Mouse (Mus musculus) embryonic facial prominence, embryonic 14.5 days (tissue): ENCODE results near the gene Tbl1xr1. TPM values are rescaled to one million over a fixed set of nuclear protein-coding genes. Genes with fewer than 3 reads are reported as not detected.

Experiments
- ATAC-seq: fragments of 200-750 bp; cut with Nextera tagmentation; 2 replicates; pipeline ENCODE4 v1.8.0; 2017; ENCODE audit warnings: low read depth, moderate number of reproducible peaks, moderate TSS enrichment
- DNase-seq: peaks from one replicate; pipeline ENCODE4 v3.0.0-alpha.2; 2015; ENCODE audit warnings: low spot score
- H3K27ac ChIP-seq: fragments of 300-500 bp; sonication (generic); replicated peaks from 2 replicates; pipeline ENCODE4 v1.5.1; 2014; ENCODE audit warnings: low read depth, mild to moderate bottlenecking, low read length, moderate library complexity
- H3K27me3 ChIP-seq: fragments of 300-500 bp; sonication (generic); replicated peaks from 2 replicates; pipeline ENCODE4 v1.6.1; 2014; ENCODE audit warnings: low read length; ENCODE audit not compliant: control insufficient read depth, insufficient read depth
- H3K36me3 ChIP-seq: fragments of 300-500 bp; sonication (generic); 2 replicates; pipeline ENCODE4 v1.6.1; 2014; ENCODE audit warnings: low read length, mixed read lengths; ENCODE audit not compliant: control insufficient read depth, insufficient read depth
- H3K4me1 ChIP-seq: fragments of 300-500 bp; sonication (generic); 2 replicates; pipeline ENCODE4 v1.6.1; 2014; ENCODE audit warnings: antibody characterized with exemption, low read length; ENCODE audit not compliant: control insufficient read depth, insufficient read depth
- H3K4me2 ChIP-seq: fragments of 300-500 bp; sonication (generic); 2 replicates; pipeline ENCODE4 v1.6.1; 2014; ENCODE audit warnings: low read depth, mild to moderate bottlenecking, low read length, moderate library complexity, mixed read lengths
- H3K4me3 ChIP-seq: fragments of 300-500 bp; sonication (generic); 2 replicates; pipeline ENCODE4 v1.5.1; 2014; ENCODE audit warnings: low read depth, mild to moderate bottlenecking, low read length
- H3K9ac ChIP-seq: fragments of 300-500 bp; sonication (generic); 2 replicates; pipeline ENCODE4 v1.6.1; 2014; ENCODE audit warnings: low read depth, mild to moderate bottlenecking, low read length, moderate library complexity, mixed read lengths
- H3K9me3 ChIP-seq: fragments of 300-500 bp; sonication (generic); 2 replicates; pipeline ENCODE4 v1.6.1; 2016; ENCODE audit warnings: low read length; ENCODE audit not compliant: control insufficient read depth
- WGBS: fragments of 180-500 bp; shearing (Covaris S2); extraction: QIAGEN DNeasy Blood & Tissue Kit; methylation state at CpG from one replicate; pipeline ENCODE4 v1.1.7; 2014; 5-methylcytosine and 5-hydroxymethylcytosine counted together
- polyA plus RNA-seq: library from polyadenylated mRNA; unstranded; fragments of >200 nt; fragmentation: Nextera tagmentation; extraction: Ambion mirVana; gene quantifications from 2 replicates; pipeline ENCODE4 v1.2.1, GENCODE M21; 2014

The Tbl1xr1 gene
- polyA plus RNA-seq, 1 experiment from 2014 or later: 20.8 TPM

- DNase-seq: peak; percentile 54
- Histone ChIP-seq H3K4me3 (no peak overlapping the region), H3K4me2 (no peak overlapping the region), H3K9me3 (no peaks in the 10 kb centered on the region), H3K27ac (no peak overlapping the region), H3K4me1 (peaks cover 17% of the 10 kb centered on the region), H3K9ac (no peak overlapping the region), H3K36me3 (no peaks in the 10 kb centered on the region), H3K27me3 (no peaks in the 10 kb centered on the region)
- ATAC-seq: no peak
- WGBS: 35% methylated on average over 5 of the region's 5 CpGs
Observed at GRCm38 (mm10) chr3:22103986-22104515, 27.6 kb downstream of the Tbl1xr1 start.

- 30% methylated on average over 6 of the region's 6 CpGs for WGBS
Observed at GRCm38 (mm10) chr3:22105471-22105870, 29.0 kb downstream of the Tbl1xr1 start.

GRCm38 (mm10) chr3:22108013-22108412, 31.6 kb downstream of the Tbl1xr1 start:
- Histone ChIP-seq H3K27me3 (no peaks in the 10 kb centered on the region), H3K36me3 (no peaks in the 10 kb centered on the region), H3K4me3 (no peak overlapping the region), H3K9ac (no peak overlapping the region), H3K4me2 (no peak overlapping the region), H3K27ac (no peak overlapping the region), H3K4me1 (peaks cover 13% of the 10 kb centered on the region; the same call in 1 of the 2 replicates), H3K9me3 (peaks cover 11% of the 10 kb centered on the region; the same call in 1 of the 2 replicates)
- no peak for ATAC-seq
- DNase-seq: no peak

More at GRCm38 (mm10) chr3:22105471-22105870, 29.0 kb downstream of the Tbl1xr1 start:
- no peaks in the 10 kb centered on the region for H3K27me3 ChIP-seq
- no peaks in the 10 kb centered on the region for H3K9me3 ChIP-seq
- no peak overlapping the region for H3K4me3 ChIP-seq
- no peak overlapping the region for H3K4me2 ChIP-seq
- DNase-seq (no peak), ATAC-seq (no peak)
- no peak overlapping the region for H3K9ac ChIP-seq
- no peaks in the 10 kb centered on the region for H3K36me3 ChIP-seq
- H3K27ac ChIP-seq: no peak overlapping the region
- peaks cover 13% of the 10 kb centered on the region; the same call in 1 of the 2 replicates for H3K4me1 ChIP-seq

- peaks cover 5% of the 10 kb centered on the region; the same call in 1 of the 2 replicates for H3K4me1 ChIP-seq
- DNase-seq: no peak
- no peak overlapping the region for H3K9ac ChIP-seq
- WGBS: 91% methylated on average over 1 of the region's 1 CpGs
- no peak overlapping the region for H3K4me2 ChIP-seq
- no peaks in the 10 kb centered on the region for H3K27me3 ChIP-seq
- peaks cover 11% of the 10 kb centered on the region; the same call in 1 of the 2 replicates for H3K9me3 ChIP-seq
- no peak overlapping the region for H3K27ac ChIP-seq
- no peaks in the 10 kb centered on the region for H3K36me3 ChIP-seq
- H3K4me3 ChIP-seq: no peak overlapping the region
- no peak for ATAC-seq
Observed at GRCm38 (mm10) chr3:22109651-22110050, 33.2 kb downstream of the Tbl1xr1 start.

GRCm38 (mm10) chr3:22113773-22114172, 37.3 kb downstream of the Tbl1xr1 start:
- Histone ChIP-seq H3K27ac (no peak overlapping the region), H3K4me1 (peaks cover 4% of the 10 kb centered on the region; the same call in 1 of the 2 replicates), H3K4me2 (no peak overlapping the region), H3K36me3 (no peaks in the 10 kb centered on the region), H3K9me3 (peaks cover 11% of the 10 kb centered on the region; the same call in 1 of the 2 replicates), H3K27me3 (no peaks in the 10 kb centered on the region), H3K9ac (no peak overlapping the region), H3K4me3 (no peak overlapping the region)
- no peak for DNase-seq
- WGBS: 96% methylated on average over 4 of the region's 4 CpGs
- ATAC-seq: no peak

GRCm38 (mm10) chr3:22115221-22115620, 38.8 kb downstream of the Tbl1xr1 start:
- peak; percentile 67; the same call in 1 of the 2 replicates for ATAC-seq
- whole genome bisulfite sequencing: 34% methylated on average over 2 of the region's 2 CpGs

GRCm38 (mm10) chr3:22115678-22116077, 39.2 kb downstream of the Tbl1xr1 start:
- Histone ChIP-seq H3K27me3 (no peaks in the 10 kb centered on the region), H3K9me3 (peaks cover 11% of the 10 kb centered on the region; the same call in 1 of the 2 replicates), H3K4me2 (no peak overlapping the region), H3K27ac (no peak overlapping the region), H3K36me3 (no peaks in the 10 kb centered on the region), H3K9ac (no peak overlapping the region), H3K4me3 (no peak overlapping the region), H3K4me1 (peaks cover 4% of the 10 kb centered on the region; the same call in 1 of the 2 replicates)
- no peak for DNase-seq
- no peak for ATAC-seq
- 82% methylated on average over 3 of the region's 3 CpGs for WGBS

More at GRCm38 (mm10) chr3:22115221-22115620, 38.8 kb downstream of the Tbl1xr1 start:
- Histone ChIP-seq H3K9ac (no peak overlapping the region), H3K4me3 (no peak overlapping the region), H3K4me1 (peaks cover 4% of the 10 kb centered on the region; the same call in 1 of the 2 replicates), H3K4me2 (no peak overlapping the region), H3K27ac (no peak overlapping the region), H3K36me3 (no peaks in the 10 kb centered on the region), H3K27me3 (no peaks in the 10 kb centered on the region), H3K9me3 (peaks cover 11% of the 10 kb centered on the region; the same call in 1 of the 2 replicates)
- peak; percentile 40 for DNase-seq

- Histone ChIP-seq H3K4me2 (no peak overlapping the region), H3K4me3 (no peak overlapping the region), H3K27me3 (no peaks in the 10 kb centered on the region), H3K4me1 (peaks cover 4% of the 10 kb centered on the region; the same call in 1 of the 2 replicates), H3K36me3 (no peaks in the 10 kb centered on the region), H3K9ac (no peak overlapping the region), H3K27ac (no peak overlapping the region), H3K9me3 (peaks cover 9% of the 10 kb centered on the region; the same call in 1 of the 2 replicates)
- DNase-seq (no peak), ATAC-seq (no peak)
- WGBS: 70% methylated on average over 1 of the region's 1 CpGs
Observed at GRCm38 (mm10) chr3:22116188-22116587, 39.7 kb downstream of the Tbl1xr1 start.

- no peak for ATAC-seq
- H3K36me3 ChIP-seq: no peaks in the 10 kb centered on the region
- no peaks in the 10 kb centered on the region for H3K27me3 ChIP-seq
- DNase-seq: no peak
- no peak overlapping the region for H3K4me3 ChIP-seq
- WGBS: 51% methylated on average over 3 of the region's 3 CpGs
- no peak overlapping the region for H3K4me2 ChIP-seq
- peaks cover 4% of the 10 kb centered on the region; the same call in 1 of the 2 replicates for H3K4me1 ChIP-seq
- no peak overlapping the region for H3K9ac ChIP-seq
- no peak overlapping the region for H3K27ac ChIP-seq
- H3K9me3 ChIP-seq: no peaks in the 10 kb centered on the region
Observed at GRCm38 (mm10) chr3:22121741-22122140, 45.3 kb downstream of the Tbl1xr1 start.
